Mouse (Mus musculus): ENCODE results near the gene Abl1. TPM values are rescaled to one million over a fixed set of nuclear protein-coding genes. Genes with fewer than 3 reads are reported as not detected.
A peak's percentile ranks its signal among the peaks of the same experiment; 100 is the strongest.

Gene Abl1
- total RNA-seq, 2 experiments from 2014 or later = 22.1 to 26.1 TPM

DNA sequence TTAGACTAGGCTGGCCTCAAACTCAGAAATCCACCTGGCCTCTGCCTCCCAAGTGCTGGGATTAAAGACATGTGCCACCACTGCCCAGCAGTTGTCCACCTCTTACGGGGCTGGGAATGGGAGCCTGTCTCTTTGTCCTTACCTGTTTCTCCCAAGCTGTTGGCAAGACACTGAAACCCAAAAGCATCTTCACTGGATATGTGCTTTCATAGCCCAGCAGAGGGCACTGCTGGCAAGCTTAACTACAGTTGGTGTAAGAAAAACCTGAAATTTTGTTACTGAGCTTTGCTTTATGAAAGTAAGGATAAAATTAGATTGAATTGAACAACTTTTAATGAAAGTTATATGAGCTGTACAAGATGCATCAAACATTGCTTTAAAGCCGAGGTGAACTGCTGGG, 4.5 kb upstream of the Abl1 start:
- peak; percentile 58 for DNase-seq (ENCODE audit: low spot score)

DNA sequence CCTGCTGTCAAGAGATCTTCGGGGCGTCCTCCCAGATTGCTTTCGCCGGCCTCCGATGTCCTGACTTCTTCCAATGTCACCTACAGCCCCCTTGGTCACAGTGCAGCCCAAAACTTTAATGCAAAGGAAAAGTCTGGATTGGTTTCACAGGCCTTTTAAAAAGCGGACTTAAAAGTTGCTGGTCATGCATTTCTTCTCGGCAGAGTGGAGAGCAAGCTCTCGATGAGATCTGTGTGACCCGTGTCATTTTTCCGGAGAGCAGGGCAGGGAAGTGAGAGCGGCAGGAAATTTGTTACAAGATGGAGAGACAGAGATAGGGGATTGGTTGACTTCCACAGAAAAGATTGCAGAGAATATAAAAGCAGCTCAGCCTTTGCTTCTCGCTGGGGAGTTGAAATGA, 869 bp downstream of the Abl1 start:
- DNase-seq (ENCODE audit: low spot score) = no peak

DNA sequence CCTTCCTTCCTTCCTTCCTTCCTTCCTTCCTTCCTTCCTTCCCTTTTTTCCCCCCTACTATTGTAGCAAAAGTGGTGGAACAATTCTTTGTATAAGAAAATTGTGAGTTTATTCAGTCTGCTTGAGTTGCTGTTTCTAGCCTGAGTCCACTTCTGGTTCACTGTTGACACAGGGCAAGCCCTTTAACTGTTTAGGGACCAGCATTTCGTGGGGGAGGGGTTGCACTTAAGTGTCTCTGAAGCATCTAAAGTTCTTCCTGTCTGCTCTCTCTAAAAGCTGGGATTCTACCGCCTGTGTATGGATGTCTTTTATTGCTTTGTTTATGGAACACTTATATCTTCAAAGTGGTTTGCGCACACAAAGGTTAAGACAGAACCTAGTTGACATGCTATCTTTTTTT, 1.9 kb downstream of the Abl1 start:
- no peak for DNase-seq (ENCODE audit: low spot score)

DNA sequence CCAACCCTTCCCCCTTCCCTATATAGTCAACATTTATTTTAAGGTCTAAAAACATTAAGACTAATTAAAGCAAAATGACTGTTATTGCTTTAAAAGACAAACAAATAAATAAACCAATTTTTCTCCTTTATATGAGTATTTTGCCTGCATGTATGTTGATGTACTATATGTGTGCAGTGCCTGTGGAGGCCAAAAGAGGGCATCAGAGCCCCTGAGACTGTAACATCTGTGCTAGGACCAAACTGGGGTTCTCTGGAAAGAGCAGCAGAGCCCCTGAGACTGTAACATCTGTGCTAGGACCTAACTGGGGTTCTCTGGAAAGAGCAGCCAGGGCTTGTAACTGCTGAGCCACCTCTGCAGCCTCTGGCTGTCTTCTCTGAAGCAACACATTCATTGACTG, 10.0 kb downstream of the Abl1 start:
- no peak for DNase-seq (ENCODE audit: low spot score)

DNA sequence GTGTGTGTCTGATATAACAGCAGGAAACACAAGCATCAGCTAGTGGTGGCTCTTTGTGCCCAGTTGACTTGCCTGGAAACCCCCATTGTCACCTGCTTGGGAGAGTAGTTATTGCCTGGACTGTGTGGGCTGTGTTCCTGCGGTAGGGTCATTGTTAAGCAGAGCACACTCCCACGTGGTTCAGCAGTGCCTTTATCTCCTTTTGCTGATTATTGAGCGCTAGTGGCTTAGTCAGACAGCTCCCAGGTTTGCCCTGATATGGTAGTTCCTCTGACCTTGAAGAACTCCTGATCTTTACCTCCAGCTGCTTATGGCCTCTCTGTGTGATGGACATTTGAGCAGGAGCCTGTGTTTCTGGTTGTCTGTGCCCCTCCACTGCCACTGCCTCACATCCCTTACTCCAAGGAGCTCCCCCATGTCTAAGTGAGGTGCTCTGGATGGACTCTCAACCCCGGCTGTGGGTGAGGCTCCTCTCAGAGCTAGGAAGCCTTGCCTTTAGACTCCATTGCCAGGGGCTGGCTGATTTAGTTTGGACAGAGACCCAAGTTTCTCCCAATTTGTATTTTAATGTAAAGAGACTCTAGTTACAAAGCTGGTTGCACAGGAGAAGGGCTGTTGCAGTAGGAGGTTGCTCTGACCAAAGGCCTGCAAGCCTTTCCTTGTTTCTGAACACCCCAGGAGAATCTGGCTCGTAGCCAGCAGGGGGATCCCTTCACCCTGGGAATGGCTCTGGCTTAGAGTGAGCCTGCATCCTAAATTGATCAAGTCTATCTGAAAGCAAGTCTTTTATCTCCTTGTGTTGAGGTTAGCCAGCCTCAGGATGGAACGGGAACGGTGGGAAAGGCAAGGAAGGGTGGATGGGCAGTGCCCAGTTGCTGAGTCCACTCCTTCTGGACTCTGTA, 12.6 kb downstream of the Abl1 start:
- no peak for DNase-seq (ENCODE audit: low spot score)

DNA sequence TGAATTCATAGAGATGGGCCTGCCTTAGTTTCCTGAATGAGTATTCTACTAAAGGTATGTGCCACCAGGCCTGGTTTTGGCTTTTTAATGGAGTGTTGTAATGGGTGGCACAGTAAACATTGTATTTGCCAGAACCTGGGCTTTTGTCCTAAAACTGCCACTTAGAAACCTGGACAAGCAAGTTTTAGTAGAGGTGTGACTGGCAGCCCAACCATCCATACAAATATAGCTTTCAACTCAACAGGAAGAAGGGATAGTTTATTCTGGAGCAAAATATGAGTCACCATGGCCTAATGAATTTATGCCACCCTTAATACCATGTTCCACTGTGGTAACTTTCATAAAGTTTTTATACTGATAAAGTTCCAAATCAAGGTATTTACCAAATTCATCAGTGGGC, 15.1 kb downstream of the Abl1 start:
- no peak for DNase-seq (ENCODE audit: low spot score)

DNA sequence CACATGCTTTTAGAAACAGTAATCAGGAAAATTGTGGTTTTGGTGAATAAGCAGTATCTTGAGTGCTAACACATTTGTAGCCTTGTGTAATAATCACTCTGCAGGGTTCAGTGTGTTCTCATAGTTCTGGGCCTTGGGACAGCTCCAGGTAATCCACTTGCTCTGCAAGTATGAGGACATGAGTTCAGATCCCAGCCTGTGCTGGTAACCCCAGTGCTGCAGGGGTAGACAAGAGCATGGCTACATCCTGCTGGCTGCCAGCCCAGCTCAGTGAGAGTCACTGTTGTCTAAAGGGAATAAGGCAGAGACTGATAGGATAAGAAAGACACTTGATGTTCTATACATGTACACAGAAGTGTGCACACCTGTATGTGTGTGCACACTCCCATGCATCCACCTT, 17.7 kb downstream of the Abl1 start:
- no peak for DNase-seq (ENCODE audit: low spot score)

DNA sequence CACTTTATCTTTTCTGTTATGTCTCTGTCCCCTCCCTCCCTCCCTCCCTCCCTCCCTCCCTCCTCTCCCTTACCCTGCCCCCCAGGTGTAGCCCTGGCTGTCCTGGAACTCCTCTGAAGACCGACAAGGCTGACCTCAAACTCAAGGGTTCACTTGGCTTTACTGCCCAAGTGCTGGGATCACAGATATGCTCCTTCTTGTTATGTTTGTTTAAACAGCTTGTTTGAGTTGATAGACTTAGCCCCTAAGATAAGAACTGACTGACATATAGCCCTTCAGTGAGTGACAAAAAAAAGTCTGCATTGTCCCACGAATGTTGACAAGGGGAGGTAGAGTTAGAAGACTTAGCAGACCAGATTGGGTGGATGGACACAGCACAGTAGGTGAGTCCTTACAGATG, 18.4 kb downstream of the Abl1 start:
- DNase-seq (ENCODE audit: low spot score) = no peak

DNA sequence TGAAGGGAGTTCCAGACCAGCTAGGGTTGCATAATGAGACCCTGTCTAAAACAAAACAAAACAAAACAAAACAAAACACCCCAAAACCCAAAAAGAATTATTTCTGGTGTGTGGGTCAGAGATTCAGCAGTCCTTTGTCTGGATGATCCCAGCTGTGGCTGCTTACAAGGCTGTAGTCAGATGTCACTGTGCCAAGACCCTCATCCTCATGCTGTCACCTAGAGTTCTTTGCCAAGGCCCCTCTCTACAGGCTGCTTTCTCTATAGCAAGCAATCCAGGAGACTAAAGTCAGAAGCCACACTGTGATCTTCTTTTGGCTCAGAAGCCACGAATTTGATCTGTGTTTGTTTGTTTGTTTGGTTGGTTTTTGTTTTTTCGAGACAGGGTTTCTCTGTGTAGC, 24.5 kb downstream of the Abl1 start:
- no peak for DNase-seq (ENCODE audit: low spot score)

DNA sequence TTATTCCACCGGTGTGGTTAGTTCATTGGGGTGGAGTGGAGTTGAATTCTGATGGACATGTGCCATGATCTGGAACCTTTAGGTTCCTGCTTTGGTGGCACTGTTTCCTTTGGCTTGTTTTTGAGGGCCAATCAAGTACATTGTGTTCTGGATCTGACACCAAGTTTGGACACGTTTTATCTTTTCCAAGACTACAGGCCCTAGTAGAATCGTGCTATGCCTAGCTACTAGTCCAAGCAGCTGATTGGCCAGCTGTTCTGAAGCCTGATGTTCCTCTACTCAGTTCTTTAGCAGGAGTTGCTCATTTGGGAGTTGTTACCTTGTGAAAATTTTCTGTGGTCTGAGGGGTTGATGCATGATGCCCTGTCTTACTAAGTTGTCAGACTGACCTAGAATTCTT, 25.6 kb downstream of the Abl1 start:
- no peak for DNase-seq (ENCODE audit: low spot score)

DNA sequence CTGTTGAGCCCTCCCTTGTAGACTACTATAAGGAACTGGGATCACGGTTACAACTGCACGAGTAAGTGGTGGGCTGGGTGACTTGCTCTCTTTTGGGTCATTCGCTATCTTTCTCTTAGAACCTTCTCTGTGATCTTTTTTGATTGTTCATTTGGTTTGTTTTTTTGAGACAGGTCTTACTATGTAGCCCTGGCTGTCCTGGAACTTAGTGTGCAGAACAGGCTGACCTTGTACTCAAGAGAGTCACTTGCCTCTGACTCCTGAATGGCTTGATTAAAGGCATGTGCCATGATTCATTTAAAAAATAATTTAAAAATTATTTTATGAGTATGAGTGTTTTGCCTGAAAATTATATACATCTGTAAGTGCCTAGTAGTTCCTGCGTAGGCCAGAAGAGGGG, 26.6 kb downstream of the Abl1 start:
- DNase-seq (ENCODE audit: low spot score) = no peak

DNA sequence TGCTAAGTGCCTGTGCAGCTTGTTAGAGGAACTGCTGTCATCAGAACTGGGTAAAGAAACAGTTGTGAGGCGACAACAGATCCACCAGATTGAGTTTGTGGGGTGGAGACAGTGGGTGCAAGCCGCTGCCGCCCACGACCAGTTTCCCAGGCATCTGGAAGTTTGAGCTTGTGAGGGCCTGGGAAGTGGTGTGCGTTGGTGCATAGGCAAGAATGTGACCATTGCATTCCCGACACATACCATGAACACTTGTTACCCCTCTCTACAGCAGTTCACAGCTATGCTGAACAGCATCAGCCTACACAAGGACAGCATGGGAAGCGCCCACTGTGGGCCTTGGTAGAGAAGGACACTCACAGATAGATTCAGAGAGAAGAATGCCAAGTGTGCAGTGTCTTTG, 27.8 kb downstream of the Abl1 start:
- DNase-seq (ENCODE audit: low spot score) = no peak

DNA sequence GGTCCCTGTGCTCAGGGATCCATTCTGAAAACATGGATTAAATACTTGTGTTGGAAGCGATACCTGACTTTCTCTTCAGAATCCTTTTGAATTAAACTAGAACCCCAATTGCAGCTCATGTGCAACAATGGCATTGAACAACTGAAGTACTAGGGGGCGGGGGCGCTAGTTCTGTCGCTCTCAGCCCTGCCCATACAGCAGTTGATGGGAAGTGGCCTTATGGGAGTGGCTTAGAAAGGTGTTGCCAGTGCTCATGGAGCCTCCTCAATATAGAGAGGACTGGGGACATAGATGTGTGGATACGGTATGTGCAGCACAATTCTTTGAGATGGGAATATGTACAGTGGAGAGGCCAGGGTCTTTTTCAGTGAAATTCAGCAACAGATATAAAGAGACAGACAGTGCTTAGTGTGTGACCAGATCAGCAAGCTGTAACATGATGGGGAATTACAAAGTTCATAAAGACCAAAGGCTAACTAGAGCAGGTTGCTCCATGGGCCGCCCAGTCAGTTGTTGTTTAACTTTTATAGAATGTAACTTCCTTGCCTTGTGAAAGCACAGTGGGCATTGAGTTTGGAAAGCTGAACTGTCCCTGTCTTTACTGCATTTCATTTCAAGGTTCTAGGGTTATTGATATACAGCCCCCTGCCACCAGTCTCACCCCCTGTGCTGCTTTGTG, 31.2 kb downstream of the Abl1 start:
- no peak for DNase-seq (ENCODE audit: low spot score)

DNA sequence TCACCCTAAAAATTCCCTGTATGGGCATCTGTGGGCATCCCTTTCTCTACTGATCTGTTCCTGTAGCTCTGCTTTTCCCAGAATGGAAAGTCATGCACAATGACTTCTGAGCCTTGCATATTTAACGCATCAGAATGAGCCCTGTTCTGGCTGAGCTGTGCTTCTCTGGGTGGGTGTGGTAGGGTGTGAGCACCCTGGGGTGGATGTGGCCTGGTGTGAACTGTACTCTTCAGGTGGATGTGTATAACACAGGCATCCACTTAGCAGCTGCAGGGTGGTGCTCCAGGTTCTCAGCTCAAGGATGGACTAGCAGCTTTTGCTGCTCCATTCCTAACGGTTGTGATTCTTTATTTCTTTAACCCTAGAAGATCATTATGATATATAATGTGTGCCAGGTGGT, 31.8 kb downstream of the Abl1 start:
- DNase-seq (ENCODE audit: low spot score) = no peak

DNA sequence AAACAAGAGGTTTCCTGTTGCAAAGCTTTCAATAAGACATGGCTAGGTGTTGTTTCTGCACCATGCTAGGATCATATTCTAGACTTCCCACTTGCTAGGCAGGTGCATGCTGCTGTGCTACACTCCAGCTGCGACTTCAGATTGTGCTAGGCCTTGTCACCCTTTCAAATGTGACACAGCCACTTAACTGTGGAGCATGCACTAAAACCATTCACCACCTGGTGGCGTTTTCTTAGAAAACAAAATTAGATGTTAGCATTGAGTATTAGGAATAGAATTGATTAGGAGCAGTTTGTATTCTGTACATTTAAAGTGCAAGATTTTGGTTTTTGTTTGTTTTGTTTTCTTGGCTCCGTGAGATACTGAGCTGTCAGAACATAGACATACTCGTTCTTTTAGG, 32.6 kb downstream of the Abl1 start:
- DNase-seq (ENCODE audit: low spot score) = peak; percentile 30

DNA sequence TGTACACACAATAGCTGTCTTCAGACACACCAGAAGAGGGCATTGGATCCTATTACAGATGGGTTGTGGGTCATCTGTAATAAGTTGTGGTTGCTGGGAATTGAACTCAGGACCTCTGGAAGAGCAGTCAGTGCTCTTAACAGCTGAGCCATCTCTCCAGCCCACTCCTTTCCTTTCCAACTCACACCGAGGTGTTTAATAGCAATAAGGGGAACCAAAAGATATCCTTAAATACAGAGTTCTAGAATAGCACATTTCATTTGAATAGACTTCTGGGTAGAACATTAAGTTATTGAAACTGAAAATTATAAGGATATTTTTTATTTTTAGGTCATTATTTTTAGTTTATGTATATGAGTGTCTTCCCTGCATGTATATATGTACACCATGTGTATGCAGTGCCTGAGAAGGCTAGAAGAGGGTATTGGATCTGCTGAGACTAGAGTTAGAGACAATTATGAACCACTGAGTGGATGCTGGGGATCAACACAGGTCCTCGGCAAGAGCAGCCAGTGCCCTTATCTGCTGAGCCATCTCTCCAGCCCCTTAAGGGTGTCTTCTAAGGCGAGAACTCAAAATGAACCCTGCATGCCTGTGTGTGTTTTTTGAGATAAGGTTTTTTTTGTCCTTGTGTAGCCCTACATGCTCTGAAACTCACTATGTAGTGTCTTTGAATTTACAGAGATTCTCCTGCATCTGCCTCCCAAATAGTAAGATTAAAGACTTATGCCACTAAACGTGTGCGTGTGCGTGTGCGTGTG, 36.7 kb downstream of the Abl1 start:
- no peak for DNase-seq (ENCODE audit: low spot score)

DNA sequence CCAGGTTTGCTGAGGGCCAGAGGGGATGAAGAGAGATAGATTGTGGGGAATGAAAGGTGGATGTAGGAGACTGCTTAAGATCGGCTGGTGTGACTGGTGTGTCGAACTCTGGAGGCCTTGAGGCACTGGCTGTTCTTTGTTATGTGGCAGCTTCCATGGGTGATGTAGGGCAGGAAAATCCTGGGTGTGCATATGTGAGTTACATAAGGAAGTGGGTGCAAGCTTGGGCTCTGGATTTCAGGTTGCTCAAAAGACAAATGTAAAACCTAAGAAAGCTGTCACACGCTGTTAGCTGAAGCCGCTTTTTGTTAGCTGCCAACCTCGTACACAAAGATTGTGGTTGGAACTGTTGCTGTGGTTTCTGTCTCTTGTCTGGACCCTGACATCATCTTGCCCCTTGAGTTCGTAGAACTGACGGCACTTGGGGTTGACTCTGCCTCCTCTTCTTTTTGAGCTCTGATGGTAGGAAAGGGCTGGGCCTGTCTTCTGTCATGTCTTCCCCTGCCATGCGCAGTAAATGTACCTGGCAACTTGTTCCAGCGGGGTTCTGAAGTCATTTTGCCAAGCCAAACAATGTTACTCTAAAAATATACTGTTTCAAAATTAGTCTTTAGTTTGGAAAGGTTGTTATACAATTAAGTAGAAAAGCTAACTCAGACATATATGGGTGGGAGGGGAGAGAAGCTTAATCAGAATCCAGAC, 39.6 kb downstream of the Abl1 start:
- DNase-seq (ENCODE audit: low spot score) = no peak

DNA sequence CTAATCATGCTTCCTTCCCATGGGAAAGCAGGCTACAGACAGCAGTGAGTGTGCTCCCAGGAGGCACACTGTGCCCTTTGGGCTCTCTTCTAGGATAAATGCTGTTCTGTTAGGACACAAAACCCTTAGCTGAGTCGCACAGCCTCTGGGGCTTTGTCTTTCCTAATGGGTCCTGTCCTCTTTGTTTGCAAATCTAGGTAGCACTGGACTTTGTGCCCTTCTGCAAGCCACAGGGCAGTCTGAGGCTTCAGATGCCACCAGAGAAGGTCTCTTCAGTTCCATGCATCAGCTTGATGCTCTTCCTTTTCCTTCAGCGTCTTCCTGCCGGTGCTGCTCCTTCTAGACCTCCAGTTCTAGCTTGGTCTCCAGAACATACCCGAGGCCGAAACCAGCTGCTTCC, 42.5 kb downstream of the Abl1 start:
- no peak for DNase-seq (ENCODE audit: low spot score)

DNA sequence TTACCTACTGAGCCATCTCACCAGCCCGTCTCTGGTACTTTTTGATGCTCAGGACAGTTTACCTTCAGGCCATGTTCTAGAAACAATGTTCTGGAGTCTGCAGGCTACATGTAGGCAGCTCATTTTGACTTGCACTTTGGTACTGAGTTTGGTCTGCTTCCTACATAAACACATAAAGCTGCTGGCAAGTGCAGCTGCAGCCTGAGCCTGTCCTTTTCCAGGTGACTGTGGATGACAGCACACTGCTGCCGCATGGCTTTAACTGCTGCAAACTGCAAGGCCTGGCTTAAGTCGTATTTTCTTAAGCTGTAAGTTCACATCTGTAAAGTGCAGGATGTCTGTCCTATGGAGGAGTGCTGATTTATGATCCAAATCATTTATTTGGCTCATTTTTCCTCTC, 44.3 kb downstream of the Abl1 start:
- DNase-seq (ENCODE audit: low spot score) = no peak

DNA sequence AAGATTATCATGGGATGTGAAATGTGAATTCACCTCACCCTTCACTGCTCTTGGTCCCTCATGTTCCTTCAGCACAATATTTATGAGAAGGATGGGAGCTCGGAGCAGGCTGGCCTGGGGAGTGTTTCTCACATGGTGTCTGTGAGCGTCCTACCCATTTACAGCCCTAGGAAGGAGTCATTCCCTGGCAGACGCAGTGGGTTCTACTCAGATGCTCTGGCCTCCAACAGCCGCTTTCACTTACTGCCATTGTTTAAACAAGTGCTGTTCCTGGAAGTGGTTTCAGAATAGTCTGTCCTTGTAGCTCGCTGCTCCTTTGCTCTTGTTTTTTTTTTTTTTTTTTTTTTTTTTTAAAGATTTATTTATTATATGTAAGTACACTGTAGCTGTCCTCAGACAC, 45.4 kb downstream of the Abl1 start:
- peak; percentile 32 for DNase-seq (ENCODE audit: low spot score)

DNA sequence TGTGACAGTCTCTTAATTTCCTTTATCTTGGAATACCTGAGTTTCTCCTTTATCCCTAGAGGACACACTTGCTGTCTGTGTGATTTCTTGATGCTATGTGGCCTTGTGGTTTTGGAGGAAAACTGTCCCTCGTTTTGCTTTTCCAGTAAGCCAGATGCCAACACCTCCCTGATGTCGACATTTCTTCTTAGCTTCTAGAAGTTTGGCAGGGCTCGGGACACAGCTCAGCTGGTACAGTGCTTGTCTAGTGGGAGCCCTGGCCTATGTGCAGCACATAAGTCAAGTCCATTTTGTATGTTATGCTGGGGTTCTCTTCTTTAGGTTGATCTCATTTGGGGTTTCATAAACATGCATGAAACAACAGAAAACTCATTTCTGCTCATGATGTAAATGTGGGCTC, 50.9 kb downstream of the Abl1 start:
- no peak for DNase-seq (ENCODE audit: low spot score)

DNA sequence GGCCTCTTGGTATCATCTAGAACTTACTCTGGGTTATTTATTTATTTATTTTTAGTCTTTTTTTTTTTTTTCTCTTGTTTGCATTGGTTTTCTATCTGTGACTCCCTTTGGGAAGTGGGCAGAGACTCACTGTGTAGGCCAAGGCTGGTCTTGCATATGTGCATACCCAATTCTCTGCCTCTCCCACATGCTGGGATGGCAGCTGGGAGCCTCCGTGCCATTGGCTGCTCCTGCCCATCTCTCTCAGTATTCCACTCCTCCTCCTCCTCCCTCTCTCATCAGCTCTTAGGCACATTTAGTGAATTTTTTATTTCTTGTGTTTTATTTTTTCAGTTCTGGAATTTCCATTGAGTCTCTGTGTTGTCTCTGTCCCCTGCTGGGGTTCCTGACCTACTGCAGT, 53.6 kb downstream of the Abl1 start:
- no peak for DNase-seq (ENCODE audit: low spot score)
